Mouse (Mus musculus) lung, adult 2 months (tissue): ENCODE measurements around the gene Tom1l2. TPM values are rescaled to one million over a fixed set of nuclear protein-coding genes. Genes with fewer than 3 reads are reported as not detected.

ENCODE experiments used
- DNase-seq: peaks from one replicate; pipeline ENCODE4 v3.0.0; 2022
- H3K4me1 ChIP-seq: fragments of 200-500 bp; 2 replicates; pipeline ENCODE4 v1.6.1; 2011; ENCODE audit warnings: low read length; ENCODE audit not compliant: control insufficient read depth, insufficient read depth
- H3K4me3 ChIP-seq: fragments of 200-500 bp; replicated peaks from 2 replicates; pipeline ENCODE3; 2011; ENCODE audit warnings: low read depth, mild to moderate bottlenecking, control low read depth, low read length; ENCODE audit errors: extremely low read depth
- CTCF ChIP-seq: fragments of 200-500 bp; IDR thresholded peaks from 2 replicates; pipeline ENCODE4 v1.5.1; 2011; ENCODE audit warnings: mild to moderate bottlenecking, low read length, control low read depth; ENCODE audit not compliant: insufficient read depth
- POLR2A ChIP-seq: fragments of 200-500 bp; IDR thresholded peaks from 2 replicates; pipeline ENCODE4 v1.6.1; 2011; ENCODE audit warnings: low read depth, mild to moderate bottlenecking, control low read depth, low read length, borderline replicate concordance; ENCODE audit errors: extremely low read depth
- WGBS: fragments of 180-500 bp; shearing (Covaris S2); methylation state at CpG from one replicate; pipeline ENCODE4 v1.1.7; 2018; 5-methylcytosine and 5-hydroxymethylcytosine counted together
- polyA plus RNA-seq: library from polyadenylated mRNA; depleted of rRNA; stranded (reverse); fragments of >200 nt; gene quantifications from 2 replicates; pipeline ENCODE4 v1.2.3, GENCODE M21; 2012; rRNA removed

The Tom1l2 gene
- polyA plus RNA-seq, 1 experiment: 99.3 TPM

GRCm38 (mm10) chr11:60178506-60178905, 174.2 kb downstream of the Tom1l2 start:
- H3K4me1 ChIP-seq: peaks cover 13% of the 10 kb centered on the region
- no peak overlapping the region for H3K4me3 ChIP-seq
- TF ChIP-seq POLR2A (no peak), CTCF (no peak)
- DNase-seq: peak; percentile 64

- WGBS: 62% methylated on average over 6 of the region's 6 CpGs
- peaks cover 13% of the 10 kb centered on the region for H3K4me1 ChIP-seq
- no peak for TF ChIP-seq CTCF
- TF ChIP-seq POLR2A: no peak
- no peak overlapping the region for H3K4me3 ChIP-seq
- no peak for DNase-seq
These were observed 174.7 kb downstream of the Tom1l2 start for GRCm38 (mm10) chr11:60178005-60178404.

GRCm38 (mm10) chr11:60176975-60177657, 175.6 kb downstream of the Tom1l2 start:
- TF ChIP-seq CTCF (no peak), POLR2A (no peak)
- Histone ChIP-seq H3K4me3 (peak overlapping the region; percentile 60), H3K4me1 (peaks cover 11% of the 10 kb centered on the region)
- WGBS: 8% methylated on average over 42 of the region's 42 CpGs
- peak; percentile 52 for DNase-seq

Other genes with a start within 250 kb of the Tom1l2 start
- gene Rai1, start 247.9 kb downstream of the Tom1l2 start, polyA plus RNA-seq: 46.4 and 47.3 TPM in 2 replicates
- 206 and 236 TPM in 2 replicates for gene Srebf1, start 130.3 kb downstream of the Tom1l2 start, polyA plus RNA-seq
- 10.9 and 17.7 TPM in 2 replicates for gene Drc3, start 424 bp upstream of the Tom1l2 start, polyA plus RNA-seq
- gene Gid4, start 64.2 kb upstream of the Tom1l2 start, polyA plus RNA-seq: 32.2 and 36.7 TPM in 2 replicates
- 17.6 and 23.8 TPM in 2 replicates for gene Atpaf2, start 65.6 kb upstream of the Tom1l2 start, polyA plus RNA-seq
- gene Drg2, start 101.7 kb upstream of the Tom1l2 start, polyA plus RNA-seq: 31.7 and 40.3 TPM in 2 replicates
- gene Myo15, start 116.4 kb upstream of the Tom1l2 start, polyA plus RNA-seq: 0.43 and 0.45 TPM in 2 replicates
- 28.0 and 28.3 TPM in 2 replicates for gene Alkbh5, start 183.5 kb upstream of the Tom1l2 start, polyA plus RNA-seq